Mouse (Mus musculus) frontal cortex, adult (tissue): Measurements from ENCODE around the gene Chrm5.
"Not testable (repeated sequence)": the region's sequence is repeated elsewhere in the genome, so short reads cannot be mapped to it uniquely, and the experiment has no call there.

Source experiments
- ATAC-seq: cut with Nextera tagmentation; 2 replicates; pipeline ENCODE4 v1.9.2; 2017; ENCODE audit warnings: mild to moderate bottlenecking, moderate library complexity, mixed read lengths; ENCODE audit not compliant: low TSS enrichment

Chrm5 gene

DNA sequence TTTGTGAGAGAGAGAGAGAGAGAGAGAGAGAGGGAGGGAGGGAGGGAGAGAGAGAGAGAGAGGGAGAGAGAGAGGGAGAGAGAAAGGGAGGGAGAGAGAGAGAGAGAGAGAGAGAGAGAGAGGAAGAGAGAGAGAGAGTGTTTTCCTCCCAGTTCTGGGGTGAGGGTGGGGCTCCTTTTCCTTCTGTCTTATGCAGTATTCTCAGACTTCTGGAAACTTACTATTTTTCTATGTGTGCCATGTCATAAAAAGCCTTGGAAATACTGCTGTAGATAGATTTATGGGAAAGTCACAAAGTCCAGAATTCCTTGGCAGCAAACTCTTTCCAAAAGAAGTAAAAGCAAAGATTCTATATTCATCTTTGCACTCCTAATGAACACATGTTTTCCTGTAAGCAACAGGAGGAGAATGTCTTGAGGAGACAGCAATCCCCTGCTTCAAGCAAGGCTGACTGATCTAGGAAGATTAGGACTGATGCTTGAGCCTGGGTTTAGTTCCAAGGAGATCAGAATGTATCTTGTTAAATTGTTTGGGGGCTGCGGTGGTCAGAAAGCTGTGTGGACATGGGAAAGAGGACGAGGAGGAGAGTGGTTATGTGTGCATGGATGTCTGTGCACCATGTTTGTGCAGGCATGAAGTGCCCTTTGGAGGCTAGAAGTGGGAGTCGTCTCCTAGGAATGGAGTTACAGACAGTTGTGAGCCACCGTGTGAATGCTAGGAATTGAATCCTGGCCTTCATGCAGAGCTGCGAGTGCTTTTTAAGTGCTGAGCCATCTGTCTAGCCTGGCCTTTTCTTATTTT, 2.2 kb upstream of the Chrm5 start:
- peak; percentile 87 for ATAC-seq

DNA sequence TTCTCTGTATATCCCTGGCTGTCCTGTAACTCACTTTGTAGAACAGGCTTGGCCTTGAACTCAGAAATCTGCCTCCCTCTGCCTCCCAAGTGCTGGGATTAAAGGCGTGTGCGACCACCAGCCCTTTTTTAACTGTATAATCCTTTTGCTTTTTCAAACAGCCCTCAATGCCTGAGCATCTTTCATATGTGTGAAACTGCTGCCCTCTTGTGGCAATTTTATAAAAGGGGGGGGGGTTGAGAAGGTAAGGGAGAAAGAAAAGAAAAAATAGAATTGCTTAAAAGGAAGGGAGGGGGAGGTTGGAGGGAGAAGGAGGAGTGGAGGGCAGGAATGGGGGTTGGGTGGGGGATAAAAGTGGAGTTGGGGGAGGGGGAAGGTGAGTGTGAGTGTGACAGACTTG, 995 bp upstream of the Chrm5 start:
- ATAC-seq, result 0 out of 2 replicates have a peak, but pooled peaks have one; percentile 29

DNA sequence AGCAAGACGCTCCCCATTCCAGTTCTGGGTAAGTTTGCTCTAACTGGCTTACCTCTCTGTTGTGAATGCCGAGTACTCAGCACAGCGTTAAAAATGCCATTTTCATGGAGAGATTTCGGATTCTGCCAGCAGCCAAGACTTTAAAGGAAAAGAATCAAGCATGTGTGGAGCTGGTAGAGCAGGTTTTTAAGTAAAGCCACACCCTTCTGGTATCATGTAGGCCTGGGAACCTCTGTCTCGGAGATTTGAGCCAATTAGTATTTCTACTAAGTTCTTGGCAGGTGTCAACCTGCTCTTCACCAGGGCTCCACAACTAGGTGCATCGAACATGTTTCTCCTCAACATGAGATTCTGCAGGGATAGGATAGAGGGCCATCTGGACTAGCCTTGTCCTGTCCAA, 4.0 kb downstream of the Chrm5 start:
- ATAC-seq, result 0 out of 2 replicates have a peak, but pooled peaks have one; percentile 1

DNA sequence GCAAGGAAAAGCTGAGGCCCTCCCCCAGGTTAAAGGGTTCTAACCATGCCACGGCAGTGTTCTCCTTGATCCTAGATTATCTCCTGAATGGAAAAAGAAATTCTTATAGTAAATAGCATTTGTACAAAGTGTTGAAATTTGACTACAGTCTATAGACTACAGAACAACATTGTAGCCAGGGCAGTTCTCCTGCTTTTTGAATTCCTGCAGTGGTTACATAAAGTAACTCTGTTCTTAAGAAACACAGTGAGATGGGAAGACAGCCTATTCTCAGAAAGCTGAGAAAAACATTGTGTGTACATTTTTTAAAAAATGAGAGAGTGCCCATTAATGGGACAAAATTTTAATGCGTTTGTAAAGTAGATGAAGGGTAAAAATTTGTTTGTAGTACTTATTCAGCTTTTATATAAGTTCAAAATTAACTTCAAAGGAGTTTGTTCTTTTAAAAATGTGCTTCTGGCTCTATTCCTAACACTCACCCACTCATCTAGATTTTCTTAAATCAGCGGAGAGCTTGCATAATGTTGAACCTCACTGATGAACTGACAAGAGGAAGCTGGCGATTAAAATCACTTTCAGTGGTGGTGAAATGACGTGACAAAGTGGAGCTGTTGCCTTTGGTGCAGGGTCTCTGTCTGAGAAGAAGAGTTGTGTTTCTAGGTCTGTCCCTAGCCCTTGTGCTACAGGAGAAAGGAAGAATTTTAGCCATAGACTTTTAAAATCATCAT, 5.4 kb downstream of the Chrm5 start:
- peak; percentile 74 for ATAC-seq

DNA sequence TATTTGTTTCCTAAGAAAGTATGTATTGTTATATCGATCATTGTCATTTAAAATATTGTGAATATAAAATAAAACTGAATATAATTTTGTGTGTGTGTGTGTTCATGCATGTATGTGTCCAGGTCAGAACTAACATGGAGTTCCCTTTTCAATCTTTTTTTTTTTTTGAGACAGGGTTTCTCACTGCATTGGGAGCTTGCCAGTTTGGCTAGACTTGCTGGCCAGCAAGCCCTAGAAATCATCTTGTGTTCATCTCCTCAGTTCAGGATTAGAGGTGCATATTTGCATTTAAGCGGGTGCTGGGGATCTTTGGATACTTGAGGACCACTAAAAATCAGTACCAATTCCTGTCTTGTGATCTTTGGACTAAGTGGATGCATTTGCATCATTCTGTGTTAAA, 8.5 kb downstream of the Chrm5 start:
- no peak for ATAC-seq

DNA sequence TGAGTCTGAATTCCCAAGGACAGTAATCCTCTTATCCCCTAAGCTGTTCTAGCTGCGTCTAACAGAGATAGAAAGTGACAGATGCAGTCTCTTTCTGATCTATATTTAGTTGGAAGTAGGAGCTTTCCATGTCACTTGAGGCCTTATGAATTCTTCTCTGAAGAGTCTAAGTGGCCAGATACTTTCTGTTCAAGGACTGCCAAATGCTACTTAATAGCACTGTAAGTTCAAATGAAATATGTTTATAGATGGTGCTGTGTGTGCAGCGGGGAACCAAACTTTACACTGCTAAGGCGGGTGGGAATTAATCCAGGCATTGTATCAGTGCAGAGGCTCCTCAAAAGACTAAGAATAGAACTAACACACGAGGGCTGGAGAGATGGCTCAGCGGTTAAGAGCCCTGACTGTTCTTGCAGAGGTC, 9.6 kb downstream of the Chrm5 start:
- ATAC-seq, result peak; percentile 69

DNA sequence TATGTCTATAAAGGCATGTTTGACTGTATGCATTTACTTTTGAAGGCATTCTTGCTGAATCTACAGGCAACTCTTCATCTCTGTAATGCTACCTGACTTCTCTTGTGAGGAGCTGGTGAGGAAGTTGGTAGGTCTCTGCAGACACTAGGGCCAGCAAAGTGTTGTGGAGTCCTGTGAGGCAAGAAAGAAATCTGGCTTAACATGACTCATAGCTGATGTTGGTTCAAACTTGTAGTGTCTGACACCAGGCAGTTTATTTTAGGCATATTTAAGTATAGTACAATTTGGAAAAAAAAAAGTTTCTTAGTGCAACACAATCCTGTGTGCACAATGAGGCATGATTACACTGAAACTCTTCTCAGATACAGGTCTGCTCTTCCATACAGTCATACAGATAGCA, 11.0 kb downstream of the Chrm5 start:
- peak; percentile 66 for ATAC-seq

DNA sequence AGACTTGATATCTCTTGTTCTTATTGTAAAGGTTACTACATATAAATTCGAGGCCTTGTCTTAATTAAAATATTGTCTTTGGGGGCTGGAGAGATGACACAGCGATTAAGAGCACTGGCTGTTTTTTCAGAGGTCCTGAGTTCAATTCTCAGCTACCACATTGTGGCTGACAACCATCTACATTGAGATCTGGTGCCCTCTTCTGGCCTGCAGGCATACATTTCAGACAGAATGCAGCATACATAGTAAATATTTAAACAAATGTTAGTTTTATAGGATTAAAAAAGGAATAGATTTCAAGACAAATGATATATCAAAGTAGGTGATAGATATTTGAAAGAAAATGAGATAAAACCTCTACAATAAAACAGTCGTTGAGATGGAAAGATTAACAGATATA, 20.0 kb downstream of the Chrm5 start:
- no peak for ATAC-seq

DNA sequence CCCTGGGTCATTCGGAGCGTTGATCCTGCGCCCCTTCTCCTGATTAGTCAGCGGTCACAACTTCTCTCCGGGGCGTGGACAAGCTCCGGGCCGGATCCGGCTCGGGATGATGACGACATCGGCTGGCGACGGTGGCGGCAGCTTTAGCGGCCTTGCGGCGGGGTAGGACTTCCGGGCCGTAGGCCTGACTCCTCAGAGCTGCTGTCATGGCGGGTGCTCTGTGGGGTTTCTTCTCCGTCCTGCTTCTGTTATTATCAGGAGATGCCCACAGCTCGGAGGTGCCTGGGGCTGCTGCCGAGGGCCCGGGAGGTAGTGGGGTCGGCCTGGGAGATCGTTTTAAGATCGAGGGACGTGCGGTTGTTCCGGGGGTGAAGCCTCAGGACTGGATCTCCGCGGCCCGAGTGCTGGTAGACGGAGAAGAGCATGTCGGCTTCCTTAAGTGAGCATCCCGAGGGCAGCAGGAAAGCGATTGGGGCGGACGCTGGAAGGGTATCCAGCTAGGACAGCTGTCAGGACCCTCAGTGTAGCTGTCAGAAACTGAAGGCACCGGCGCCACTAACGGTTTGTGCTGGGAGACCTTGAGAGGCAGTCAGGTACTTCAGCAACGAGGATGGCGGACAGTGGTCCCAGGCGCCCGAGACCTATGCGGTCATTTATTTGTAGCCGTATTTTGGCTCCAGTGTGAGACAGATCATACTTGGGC, 25.6 kb downstream of the Chrm5 start, which contains the start of gene Emc7:
Gene Emc7 (plus strand): TSS at position 136 of the 703 bp plus-strand sequence.
- ATAC-seq, result peak; percentile 97

DNA sequence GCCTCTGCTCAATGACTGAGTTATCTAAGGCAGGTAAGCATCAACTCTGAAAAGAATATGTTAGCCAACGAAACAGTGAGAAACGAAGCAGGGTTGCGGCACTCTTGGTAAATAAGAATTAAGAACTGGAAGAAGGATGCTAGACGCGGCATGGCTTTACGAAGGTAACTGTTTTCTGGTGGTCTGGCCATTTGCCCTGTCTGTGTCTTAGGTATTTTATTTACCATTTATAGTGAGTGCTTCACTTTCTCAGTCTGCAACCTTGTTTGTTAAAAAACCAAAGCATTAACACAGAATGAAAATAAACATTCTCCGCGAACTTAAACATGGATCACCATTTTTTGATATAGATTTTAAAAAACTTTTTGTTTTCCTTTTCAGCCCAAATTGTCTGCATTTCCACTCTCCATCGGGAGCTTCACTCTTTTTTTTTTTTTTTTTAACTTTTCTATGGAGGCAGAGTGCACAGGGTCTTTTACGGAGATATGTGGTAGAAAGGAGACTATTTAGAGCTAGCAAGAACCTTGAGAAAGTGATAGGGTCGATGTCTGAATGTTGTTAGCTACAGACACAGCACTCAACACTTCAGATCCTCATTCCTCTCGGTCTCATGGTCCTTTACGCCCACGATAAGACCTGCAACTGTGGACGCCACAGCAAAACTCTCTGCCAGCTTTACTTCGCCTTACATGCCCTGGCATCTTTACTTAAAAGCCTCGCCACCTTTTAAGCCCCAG, 26.3 kb downstream of the Chrm5 start:
- peak; percentile 76 for ATAC-seq

DNA sequence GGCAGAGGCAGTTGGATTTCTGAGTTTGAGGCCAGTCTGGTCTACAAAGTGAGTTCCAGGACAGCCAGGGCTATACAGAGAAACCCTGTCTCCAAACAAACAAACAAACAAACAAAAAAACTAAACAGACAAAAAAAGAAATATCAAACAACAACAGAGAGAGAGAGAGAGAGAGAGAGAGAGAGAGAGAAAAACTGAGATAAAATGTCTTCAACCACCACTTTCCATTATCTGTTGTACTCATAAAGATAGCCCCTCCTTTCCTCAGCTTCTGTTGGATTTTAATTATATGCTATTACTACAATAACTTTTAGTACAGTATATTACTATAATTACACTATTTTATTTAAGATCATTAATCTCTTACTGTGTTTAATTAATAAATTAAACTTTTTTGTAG, 28.1 kb downstream of the Chrm5 start:
- ATAC-seq, result not testable (repeated sequence)

DNA sequence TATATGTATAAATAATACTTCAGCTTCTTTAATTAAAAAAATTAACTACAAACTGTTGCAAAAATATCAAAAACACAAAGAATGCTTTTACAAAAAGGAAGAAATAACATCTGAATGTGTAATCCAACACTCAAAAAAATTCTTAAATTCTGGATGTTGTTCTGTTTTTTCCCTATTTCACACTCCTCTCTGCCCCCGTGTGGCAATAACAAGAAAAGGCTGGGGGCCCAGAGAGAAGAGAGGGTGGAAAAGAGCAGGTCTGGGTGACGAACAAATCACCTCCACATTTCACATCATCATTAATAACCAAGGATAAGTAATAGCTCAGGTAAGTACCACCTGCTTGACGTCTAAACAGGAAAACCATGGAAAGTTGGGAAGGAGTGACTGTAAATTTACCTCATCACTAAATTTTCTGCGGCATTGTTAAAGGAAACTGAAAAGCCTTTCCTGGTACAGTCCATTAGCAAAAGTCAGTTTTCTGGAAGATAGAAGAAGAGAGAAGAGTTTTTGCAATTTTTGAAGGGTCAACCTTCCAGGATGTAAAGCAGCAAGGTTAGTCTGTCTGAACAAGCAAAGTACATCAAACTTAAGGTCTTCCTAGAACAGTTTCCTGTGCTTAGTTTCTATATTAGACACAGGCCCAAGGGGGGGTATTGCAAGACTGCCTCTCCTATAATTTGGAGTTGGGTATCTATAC, 30.8 kb downstream of the Chrm5 start:
- peak; percentile 50; the same call in 1 of the 2 replicates for ATAC-seq

DNA sequence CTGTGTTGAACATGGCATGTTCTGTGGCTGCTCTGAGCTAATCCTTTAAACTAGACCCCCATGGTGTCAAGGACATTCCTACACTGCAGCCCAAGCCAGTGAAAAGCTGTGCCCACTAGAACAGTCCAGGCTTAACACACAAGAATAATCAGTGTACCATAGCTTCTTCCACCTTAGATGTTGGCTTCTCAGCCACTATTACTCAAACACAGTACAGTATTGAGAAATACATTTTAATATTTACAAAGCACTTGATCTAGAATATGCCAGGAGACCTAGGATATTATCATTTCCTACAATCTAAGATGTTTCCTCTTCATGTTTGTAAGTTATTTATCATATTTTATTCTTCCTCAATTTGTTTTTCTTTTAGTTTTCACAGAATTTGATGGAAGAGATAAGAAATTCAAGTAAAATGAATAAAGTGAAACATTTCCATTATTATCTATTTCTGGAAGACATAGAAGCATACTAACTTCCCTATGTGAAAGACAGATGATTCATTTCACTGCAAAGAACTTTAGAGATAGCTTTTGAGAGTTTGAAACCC, 32.0 kb downstream of the Chrm5 start:
- ATAC-seq, result no peak

DNA sequence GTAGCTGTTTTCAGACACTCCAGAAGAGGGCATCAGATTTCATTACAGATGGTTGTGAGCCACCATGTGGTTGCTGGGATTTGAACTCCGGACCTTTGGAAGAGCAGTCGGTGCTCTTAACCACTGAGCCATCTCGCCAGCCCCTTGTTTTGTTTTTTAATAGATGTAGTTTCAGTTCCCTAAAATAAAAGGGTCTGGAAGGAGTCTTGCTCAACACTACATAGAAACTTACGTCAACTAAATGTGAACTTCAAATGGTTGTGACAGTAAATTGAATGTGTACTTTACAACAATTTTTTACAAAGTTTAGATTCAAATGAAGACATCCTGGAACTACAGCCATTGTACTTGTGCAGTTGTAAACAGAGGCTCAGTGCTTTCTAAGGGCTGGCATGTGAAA, 32.5 kb downstream of the Chrm5 start:
- ATAC-seq, result not testable (repeated sequence)

DNA sequence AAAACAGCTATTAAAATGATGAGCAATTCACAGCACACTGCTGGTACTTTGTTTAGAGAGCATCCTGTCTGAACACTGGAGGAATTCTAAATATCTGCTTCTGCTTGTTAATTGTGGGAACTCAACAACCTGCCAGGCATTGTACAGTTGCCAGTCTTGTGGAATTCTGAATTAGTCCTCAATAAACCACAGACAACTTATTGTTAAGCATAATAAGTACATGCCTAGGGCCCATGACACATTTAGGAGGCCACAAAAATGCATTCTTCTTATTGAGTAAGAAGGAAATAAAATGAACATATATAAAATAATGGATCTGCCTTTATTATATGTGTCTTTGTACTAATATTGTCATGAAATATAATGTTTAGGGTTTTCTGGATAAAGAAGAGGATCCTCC, 35.1 kb downstream of the Chrm5 start:
- no peak for ATAC-seq

DNA sequence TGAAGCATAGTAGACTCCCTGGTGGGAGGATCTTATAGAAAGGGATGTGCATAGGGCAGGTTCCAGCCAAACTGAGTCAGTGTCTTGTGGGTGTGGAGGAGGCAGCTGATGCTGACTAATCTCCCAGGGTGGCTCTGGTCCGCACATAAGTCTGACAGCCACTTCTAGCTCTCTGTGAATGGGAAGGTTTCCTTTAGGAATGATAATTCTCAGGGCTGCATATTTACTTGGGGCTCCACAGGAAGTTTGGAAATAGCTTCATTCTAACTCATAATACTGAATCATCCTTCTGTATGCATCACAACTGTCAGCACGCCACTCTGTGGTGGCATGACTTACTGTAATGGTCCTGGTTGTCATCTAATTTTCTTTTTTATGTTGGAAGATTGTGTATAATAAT, 37.1 kb downstream of the Chrm5 start:
- peak; percentile 99 for ATAC-seq

DNA sequence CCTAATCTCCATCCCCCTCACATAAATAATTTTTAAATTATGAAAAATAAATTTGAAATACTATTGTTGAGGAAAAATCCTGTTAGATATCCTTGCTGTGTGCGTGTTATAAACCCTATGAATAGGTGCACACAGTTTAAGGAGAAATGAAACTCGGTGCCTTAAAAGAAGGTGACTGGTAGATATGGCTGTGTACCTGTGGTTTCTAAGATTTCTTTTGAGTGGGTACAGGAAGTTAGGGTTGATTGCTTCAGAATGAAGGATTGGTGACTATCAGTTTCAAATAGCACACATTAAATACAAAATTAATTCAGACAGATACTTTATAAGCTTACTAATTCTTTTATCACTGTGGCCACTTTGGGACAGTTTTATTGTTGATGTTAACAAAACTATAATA, 43.0 kb downstream of the Chrm5 start:
- no peak for ATAC-seq

DNA sequence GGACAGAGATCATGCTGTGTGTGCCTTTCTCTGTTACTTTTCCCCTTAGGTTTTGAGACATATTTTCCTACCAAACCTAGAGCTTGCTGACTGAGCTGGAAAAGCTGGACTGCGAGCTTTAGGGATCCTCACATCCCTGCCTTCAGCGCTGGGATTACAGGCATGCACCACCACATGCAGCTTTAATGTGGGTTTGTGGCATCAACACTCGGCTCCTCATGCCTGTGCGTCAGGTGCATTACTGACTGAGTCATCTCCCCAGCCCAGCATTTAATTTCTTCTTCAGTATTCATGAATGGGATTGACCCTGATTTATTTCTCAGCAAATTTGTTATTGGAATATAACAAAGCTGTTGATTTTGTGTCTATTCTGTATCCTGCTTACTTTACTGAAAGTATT, 44.3 kb downstream of the Chrm5 start:
- no peak for ATAC-seq

DNA sequence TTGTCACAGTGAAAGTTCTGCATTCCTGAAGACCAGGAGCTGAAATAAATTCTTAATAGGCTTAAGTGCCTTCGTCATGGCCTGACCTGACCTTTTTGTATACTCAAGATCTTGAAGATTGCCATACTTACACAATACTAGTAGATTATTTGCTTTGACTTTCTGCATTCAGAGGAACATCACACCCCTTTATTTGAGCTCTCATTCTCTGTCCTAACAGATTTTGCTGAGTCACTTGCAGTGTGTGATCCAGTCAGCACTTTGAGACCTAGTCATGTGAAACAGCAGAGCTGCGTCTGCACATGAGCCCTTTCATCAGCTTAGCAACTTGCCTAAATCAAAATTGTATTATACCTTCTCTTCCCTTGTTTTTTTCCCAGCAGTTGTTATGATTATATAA, 47.2 kb downstream of the Chrm5 start:
- no peak for ATAC-seq

DNA sequence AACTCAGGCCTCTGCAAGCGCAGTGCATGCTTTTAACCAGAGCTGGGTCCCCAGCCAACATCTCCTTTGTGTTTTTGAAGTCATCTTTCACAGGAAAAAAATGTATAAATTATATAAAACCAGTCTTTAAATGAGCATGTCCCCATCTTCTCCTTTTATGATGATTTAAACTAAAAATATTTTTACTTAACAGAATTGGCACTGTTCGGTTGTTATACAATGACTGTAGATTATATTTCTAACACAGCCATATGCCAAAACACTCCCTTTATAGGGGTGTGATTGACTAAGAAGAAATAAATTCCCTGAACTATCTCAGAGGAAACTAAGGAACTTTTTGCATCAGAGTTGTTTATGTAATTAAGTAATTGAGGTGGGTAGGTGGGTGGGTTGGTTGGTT, 48.0 kb downstream of the Chrm5 start:
- ATAC-seq, result peak; percentile 83

DNA sequence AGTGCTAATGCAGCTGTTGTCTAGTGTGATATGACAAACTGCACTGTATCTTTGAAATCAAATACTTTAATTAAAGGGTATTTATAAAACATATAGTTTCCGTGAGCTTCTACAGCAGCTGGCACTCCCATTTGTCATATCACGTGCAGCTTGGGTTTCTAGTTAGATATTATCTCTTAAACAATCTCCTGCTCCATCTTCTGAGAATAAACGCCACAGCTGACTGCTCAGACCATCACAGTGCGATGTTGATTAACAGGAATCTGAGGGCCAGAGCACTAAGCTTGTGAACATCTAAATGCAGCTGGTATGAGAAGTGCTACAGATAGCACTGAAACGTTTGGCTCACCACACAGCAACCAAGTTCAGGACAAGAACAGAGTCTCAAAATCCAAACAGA, 50.2 kb downstream of the Chrm5 start:
- ATAC-seq, result no peak
